Mouse (Mus musculus): ENCODE results near the gene Zfand4.

DNA sequence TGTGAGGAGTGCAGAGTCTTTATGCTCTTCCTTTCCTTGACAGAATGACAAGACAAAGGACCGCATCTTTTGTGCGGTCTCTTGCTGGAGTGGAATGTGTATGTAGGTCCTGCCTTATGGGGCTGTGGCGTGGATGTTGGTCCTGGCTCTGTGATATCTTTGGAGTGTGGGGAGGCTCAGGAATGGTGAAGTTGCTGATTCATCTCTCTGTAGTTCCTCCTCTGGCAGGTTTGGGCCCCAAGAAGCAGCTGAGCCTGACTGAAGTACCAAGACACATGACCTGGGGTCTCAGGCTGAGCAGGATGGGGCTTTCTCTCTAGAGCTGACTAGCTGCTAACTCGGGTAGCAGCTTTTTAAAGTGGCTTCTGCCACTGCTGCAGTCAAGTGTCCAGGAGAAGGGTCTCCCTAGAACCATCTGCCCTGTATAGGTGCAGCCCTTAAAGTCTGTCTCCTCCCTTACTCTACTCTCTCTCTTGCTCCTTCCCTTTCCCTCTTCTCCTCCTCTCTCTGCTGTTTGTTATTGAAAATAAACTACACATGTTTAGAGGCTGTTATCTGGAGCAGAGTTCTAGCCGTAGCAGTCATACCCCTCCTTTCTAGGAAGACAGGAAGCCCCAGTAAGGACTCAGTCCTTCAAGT, 14.8 kb downstream of the Zfand4 start:
- no peak for TF ChIP-seq TAL1 (IDR thresholded peaks at IDR 0.05; ENCODE audit: low read length)
- no peak for TF ChIP-seq GATA1 (IDR thresholded peaks at IDR 0.05; ENCODE audit: low read length)

Data from erythroblast, embryonic 14.5 days (primary cell).